Mouse (Mus musculus): ENCODE results near the gene Cpne5.

GRCm38 (mm10) chr17:29199821-29200220 lies 38.1 kb downstream of the Cpne5 start:
- TF ChIP-seq POLR2A (IDR thresholded peaks at IDR 0.05; ENCODE audit: extremely low read depth, insufficient read depth, low read length) (no peak), CTCF (IDR thresholded peaks at IDR 0.05; ENCODE audit: low read depth, low read length) (no peak)

Data from liver, adult 2 months (tissue).